Mouse (Mus musculus) right cerebral cortex, postnatal 25 days (tissue): ENCODE data around the gene Cpne5.

Experiments used
- DNase-seq: peaks from one replicate; pipeline ENCODE4 v3.0.0; 2022

Gene Cpne5

DNA sequence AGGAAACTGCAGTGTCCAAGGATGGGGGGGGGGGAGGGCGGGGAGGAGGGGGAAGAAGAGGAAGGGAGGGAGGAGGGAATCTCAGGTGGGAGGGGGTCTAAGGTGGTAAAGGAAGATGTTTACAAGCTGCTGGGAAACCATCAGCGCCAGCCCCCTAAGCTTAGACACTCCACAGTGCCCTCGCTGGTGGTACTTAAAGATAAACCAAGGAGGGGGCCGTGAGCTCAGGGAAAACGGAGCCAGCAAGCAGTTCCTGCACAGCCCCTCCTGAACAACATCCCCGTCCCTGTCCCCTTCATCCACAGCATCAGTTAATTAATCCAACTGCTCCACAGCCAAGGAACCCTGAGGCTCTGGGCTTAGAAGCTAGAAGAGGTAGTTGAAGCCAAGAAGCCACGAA, 38.1 kb downstream of the Cpne5 start:
- no peak for DNase-seq

DNA sequence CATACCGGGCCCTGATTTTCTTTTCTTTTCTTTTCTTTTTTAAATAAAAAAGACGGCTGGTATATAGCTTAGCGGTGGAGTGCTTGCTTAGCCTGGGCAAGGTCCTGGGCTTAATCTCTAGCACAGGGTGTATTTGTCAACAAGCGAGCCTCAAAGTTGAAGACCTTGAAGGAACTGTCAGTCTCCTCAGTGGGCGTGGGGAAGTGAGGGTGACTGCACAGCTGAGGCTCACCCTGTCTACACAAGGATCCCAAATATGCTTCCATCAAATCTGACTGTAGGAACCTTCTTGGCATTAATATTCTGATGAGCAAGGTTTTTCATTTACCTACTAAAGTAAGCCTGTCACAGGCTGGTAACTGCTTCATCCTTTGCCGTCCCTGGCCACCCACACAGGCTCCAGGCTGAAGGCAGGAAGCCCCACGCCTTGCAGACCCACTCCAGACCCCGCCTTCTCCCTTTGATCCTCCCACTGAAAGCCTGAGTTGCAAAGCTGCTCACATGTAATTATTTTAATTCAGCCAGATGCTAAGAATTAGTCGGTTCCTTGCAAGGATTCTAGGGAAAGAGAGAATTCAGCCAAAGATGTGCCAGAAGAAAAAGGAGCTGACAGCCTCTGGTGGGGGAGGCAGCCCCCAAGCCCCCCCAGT, 38.7 kb downstream of the Cpne5 start:
- DNase-seq: peak; percentile 48

DNA sequence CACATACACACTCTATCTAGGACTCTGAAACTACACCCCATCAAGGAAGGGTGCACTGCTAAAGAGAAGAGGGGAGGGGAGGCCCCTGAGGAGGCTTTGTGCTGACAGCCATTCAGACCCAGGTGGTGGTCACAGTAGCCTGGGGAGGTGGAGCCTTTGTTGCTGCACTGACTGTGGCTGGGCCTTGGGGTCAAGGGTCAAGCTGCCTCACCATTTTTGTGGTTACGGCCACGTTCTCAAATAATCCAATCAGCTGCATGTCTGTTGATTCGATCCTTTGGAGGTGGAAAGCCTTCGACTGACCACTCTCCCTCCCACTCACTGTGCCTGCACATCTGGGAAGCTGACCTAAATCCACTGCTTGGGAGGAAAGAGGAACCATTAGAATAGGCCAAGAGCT, 42.4 kb downstream of the Cpne5 start:
- DNase-seq: no peak

DNA sequence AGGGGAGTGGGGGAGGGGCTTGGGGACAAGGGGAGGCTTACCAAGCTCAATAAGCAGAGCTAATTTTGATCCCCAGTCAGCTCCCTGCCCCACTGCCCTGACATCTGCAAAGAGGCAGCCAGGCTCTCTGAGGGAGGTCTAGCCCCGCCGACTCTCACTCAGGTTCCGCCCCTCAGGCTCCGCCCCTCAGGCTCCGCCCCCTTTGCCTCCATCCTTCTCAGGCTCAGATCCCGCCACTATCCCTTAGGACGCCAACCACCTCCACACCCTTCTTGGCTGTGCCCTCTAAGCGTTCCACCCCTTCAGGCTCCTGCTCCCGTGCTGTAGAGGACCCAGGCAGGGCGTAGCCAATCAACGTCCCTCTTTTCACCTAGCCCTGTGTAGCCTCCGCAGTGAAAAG, 49.0 kb downstream of the Cpne5 start:
- no peak for DNase-seq

DNA sequence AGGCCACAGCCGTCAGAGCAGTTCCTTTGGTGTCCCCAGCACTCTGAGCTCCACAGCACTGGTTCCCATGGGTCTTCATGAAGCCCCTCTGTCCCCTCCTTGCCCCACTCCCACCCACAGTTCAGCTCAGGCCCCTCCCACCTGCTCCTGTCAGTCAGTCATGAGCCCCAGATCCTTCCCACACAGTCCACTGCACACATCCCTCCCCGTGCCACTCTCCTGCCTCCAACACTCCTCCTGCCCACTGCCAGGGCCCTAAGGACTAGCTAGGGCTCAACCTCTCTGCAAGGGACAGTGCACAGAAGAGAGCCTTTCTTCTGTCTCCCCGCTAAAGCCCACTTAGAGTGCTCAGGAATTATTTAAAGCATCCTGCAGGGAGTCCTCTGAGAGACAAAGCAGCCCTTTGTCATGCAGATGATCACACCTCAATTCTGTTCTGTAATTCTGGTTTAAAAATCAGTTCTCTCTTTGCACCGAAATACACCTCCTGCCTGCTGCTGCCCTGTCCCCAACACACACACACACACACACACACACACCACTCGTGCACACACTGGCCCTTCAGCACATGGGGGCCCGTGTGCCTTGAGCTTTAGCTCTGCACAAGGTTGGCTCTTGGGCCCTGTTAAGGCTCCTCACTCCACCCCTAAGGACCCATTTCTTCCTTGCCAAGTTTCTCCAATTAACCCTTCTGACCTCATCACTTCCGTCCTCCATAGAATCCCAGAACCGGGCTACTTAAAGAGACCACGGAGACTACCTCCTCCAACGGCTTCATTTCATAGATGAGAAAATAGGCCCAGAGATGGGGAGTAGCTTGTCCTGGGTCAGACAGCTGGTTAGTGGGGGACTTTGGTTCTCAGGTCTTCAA, 50.7 kb downstream of the Cpne5 start:
- no peak for DNase-seq

DNA sequence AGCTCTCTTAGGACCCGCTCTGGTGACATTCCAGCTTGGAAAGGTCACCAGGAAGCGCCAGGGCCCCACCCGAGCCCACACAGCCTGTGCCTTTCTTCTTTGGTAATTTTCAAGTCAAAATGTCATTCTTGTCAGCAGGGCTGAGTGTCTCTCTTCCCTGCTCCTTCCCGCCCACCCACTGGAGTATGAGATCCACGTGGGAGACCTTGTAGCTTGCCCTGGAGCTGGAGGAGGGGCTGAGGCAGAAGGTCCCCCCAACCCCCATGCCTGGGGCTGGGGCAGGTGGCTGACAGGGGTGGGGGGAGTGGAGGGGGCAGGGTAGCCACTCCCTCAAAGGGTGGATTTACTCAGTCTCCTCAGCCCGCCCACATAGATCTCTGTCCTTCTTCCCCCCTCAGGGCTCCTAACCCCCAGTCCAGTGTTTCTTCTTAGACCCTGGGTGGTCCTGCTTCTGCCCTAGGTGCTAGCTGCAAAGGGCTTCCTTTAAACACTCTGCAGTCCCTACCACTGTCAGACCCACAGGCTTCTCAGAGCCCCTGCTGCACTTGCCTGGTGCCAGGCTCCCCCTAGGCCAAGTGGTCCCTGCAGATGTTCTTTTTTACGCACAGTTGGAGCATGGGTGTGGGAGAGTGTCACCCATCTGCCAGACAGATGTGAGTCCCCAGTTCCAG, 52.5 kb downstream of the Cpne5 start:
- DNase-seq: no peak

DNA sequence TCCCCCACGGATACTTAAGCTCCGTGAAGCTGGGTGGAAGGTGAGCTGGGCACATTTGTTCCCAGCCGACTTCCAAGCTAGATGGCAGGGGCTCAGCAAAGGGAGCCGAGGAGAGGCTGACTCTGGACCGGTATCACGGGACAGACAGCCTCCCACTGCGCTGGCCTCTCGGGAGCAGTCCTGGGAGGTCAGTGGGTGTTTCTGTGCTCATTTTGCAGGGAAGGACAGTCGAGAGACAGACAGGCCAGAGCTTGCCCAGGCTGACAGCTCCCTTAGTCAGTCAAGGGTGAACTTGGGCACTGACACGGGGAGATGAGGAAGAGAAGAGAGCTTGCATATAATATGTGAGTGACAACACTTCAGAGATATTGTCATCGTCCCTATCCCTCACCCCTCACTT, 54.8 kb downstream of the Cpne5 start:
- no peak for DNase-seq

DNA sequence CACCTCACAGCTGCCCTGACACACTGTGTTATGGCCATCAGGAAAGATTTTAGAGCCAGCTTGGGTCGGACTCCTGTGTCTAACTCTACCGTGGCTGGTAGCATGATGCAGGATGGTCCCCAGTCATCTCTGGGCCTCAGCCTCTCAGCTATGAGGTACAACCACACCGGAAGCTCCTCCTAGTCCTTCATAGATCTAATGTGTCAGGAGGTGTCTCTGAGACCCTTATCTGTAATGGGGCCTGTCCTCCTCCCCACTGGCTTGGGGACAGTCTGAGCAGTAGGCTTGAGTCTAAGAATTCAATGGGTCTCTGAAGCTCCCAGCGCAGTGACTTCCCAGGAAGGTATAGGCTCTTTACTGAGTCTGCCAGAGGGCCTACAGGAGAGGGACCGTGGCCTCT, 56.2 kb downstream of the Cpne5 start:
- no peak for DNase-seq

DNA sequence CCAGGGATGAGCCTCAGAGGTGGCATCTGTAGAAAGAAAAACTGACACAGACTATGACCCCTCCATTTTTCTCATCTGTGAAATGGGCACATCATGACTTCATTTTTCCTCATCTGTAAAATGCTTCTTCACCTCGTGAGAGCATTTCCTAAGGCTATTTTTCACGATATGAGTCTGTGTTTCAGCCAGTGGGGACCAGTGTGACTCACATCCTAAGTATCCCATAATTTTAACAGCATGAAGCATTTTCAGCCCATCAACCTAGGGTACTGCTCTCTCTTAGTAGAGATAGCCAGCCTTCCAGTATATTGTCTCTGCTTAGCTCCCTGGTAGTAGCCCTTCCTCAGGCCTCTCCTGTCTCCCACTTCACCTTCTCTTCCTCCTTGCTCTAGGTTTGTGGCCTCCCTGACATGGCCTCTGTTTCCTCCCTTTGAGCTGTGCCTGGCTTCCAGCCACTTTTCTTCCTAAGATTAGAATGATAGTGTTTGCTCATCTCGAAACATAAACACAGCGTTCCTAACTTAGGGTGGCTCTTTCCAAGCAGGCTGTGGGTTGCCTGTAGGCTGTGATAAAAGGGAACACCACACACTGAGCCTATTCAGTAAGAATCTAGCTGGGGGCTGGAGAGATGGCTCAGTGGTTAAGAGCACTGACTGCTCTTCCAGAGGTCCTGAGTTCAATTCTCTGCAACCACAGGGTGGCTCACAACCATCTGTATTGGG, 57.4 kb downstream of the Cpne5 start:
- DNase-seq: peak; percentile 20

DNA sequence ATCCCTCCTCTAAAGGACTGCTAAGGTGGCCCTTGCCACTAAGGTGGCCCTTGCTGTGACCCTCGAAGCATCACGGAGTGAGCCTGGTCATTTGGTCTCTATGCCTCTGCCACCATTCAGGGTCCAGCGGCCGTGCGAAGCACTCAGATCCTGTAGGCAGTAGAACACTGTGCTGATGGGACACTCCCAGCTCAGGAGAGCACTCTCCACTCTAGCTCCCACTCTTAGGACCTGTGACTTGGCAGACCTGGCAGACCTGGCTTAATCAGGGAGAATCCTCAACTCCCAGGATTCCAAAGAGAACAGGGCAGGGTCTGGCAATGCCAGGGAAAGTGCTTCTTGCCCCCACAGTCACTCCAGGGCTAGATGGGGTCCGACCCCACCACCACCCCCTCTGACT, 58.0 kb downstream of the Cpne5 start:
- DNase-seq: no peak

DNA sequence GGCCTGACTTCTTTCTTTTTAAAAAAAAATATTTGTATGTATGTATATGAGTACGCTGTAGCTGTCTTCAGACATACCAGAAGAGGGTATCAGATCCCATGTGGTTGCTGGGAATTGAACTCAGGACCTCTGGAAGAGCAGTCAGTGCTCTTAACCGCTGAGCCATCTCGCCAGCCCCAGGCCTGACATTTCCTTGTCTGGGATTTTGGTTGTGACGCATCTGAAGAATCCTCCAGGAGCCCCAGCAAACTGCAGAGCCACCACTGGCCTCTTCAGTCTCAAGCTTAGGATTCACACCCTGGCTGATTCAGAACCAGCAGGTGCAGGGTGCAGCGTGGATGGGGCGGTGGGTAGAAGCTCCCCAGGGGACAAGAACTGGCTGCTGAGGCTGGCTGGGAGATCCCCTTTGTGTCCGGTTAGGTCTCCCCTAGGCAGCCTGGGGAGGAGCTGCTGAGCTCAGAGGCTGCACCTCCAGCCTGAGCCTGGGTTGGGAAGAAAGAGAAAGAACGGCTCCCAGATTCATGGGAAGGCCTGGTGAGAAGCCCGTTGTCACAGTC, 59.4 kb downstream of the Cpne5 start:
- DNase-seq: no peak

DNA sequence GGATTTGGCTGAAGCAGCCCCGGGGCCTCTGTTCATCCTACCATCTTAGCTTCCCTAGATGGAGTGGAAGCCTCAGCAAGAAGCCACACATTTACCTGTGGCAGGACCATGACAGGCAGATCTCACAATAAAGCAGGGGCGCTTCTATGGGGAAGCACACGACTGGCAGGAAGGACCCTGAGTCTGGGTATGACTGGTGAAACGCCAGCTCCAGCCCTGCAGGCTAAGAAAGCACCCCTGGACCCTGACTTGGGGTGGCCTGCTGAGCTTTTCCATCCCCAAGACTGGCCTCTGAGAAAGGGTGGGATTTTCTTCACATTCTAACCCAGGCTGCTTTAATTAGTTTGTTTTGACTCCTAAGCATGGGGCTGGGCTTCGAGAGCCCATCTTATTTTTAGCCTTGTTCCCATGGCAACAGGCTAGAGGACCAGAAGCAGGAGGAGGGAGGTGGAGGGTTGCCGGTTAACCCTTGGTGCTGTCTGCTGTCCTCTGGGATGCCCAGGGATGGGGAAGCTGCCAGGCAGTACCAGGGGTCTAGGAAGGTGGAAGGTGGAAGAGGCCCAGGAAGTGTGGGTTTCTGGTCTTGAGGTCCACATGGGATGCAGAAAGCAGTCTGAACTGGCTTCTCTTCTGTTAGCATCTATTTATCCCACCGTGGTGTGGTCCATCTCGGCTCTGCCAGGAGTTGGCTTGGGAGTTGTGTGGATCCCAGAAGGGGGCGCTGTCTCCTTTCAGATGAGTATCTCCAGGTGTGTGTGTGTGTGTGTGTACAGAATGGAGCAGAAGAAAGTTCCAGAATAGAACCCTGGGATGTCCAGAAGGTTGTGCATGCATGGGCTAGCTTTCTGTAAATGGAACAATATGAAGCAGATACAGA, 61.3 kb downstream of the Cpne5 start:
- DNase-seq: peak; percentile 82

DNA sequence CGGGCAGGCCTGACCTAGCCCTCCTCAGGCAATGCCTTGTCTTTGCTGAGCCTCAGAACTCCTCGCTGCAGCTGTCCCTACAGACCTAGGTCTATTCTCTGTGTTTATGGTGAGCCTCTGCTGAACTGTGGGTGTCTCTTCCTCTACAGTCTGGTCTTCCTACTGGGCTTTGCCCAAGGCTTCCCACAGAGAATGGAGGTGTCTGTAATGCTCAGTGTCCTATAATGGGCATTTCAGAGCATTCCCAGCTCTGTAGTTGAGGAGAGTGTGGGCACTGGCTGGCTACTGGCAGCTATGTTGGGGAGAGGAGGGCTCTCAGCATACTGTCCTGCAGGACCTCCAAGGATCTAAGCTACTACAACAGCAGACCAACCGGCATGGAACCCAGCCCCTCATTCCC, 62.3 kb downstream of the Cpne5 start:
- DNase-seq: peak; percentile 39

DNA sequence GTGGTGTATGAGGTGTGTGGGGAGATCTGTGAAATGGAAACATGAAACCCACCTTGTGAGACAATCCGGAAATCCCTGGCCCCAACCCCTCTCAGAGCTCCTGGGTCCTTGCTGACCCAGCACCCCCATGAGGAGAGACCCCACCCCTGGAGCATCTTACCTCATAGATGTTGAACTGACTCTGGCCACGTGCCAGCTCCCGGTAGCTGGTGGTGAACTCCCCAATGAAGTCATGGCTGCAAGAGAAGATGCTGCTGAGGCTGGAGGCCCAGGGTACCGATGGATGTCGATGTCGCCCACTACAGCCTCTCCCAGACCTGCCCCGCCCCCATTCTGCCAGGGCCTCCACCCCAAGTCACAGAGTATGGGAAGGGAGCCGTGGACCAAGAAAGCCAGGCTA, 64.8 kb downstream of the Cpne5 start:
- DNase-seq: no peak

DNA sequence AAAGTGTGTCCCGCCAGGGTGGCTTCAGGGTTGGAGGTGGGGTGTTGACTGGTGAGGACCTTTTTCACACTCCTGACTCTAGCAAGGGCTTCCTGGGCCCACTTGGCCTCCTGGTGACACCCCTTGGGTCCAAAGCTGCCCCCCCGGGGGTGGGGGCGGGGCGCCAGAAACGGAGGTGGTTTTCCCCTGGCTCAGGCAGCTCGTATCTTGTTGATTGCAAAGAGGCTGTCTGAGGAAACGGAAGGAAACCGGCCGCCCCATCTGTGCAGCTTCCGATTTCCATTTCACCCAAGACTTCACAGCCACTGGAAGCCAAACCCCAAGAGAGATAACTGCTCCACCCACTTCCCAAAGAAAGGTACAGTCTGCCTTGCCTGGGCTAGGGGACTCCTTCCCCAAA, 65.9 kb downstream of the Cpne5 start:
- no peak for DNase-seq

DNA sequence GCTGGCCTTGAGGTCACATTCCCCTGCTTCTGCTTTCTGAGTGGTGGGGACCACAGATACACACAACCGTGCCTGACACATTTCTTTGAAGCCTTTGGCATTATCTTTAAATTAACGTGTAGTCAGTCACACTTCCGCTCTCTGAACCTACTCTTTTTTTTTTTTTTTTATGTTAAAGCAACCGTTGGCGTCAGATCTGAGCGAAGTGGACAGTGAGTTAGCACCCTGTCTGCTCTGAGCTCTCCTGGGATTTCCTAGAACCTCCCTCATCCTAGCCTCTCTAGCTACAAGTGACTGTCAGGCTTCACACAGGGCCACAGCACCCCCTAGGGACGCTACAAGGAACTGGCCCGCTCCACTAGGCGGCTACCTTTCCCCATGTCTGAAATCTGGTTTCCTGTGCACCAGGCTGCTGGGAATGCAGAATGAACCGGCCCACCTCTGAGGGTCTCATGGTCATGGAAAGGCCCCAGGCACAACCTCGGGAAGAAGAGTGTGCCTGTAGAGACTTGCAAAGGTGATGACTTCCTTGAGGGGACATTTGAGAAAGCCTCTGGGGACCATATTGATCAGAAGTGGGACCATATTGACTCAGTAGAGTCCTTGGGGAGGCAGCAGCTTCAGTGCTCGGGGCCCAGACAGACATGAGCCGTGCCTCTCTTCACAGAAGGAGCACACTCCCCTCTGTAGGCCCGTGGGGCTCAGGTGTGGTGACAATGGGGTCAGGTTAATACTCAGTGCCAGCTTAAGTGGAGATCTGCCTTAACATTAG, 66.8 kb downstream of the Cpne5 start:
- DNase-seq: peak; percentile 81

DNA sequence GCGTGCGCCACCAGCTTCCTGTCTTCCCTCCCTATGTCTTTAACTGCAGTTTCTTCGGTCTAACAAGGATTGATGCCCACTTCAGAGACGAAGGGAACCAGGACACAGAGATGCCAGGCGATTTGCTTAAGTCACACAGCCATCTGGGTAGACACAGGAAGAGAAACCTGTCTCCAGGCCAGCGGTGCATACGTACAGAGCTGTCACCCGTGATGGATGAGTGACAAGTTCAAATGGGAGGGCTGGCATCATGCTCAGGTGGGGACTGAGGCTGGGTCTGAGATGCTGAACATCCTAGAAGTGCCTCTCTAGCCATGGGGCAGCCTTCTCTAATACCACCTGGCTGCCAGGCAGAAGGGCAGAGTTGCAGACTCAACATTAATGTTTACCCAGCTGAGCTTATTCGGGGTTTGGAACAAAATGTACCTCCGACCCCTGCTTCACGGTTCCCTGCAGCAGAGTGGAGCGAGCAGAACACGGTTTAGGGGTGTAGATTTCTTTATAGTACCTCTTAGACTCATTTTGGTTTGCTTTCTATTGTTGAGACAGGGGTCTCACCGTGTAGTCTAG, 67.5 kb downstream of the Cpne5 start:
- no peak for DNase-seq

DNA sequence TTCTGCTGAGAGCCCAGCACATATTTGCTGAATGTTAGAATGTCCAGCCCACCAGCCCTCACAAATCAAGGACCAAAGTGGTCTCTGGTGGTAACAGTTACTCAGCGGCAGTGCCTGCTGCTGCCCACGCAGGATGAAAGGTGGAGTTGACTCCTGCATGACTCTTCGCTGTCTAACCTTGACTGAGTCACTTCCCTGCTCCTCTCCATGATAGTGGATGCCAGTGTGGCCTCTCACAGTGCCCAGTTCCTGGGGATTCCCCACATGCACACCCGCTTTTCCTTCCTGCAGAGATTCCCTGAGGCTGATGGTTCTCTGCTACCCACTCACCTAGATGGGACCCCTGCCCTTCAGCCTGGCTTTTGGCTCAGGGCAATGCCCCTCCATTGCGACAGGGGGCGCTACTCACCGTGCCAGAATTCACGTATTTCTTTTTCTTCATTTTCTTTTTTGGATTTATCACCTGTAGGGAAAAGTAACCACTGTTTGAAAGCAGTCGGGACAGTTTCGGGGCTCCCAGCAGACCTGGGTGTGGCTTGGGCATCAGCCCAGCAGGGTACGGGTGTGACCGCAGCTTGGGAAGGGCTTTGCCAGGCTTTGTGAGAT, 68.9 kb downstream of the Cpne5 start:
- DNase-seq: no peak

DNA sequence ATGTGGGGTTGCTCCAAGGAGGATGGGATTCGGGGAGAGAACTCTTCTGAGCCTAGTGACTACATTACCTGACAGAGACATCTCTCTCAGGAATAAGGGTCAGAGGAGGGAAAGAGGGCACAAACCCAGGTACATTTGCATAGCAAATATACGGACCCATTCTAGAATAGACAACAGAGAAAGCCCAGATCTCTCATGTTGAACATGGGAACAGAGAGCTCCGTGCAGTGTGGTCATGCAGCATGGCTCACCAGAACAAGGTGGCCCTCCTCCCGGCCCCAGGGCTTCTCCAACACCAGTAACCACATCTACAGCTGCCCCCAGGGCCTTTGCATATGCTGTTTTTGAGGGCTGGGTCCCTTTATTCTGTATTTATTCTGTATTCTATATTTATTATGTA, 69.5 kb downstream of the Cpne5 start:
- no peak for DNase-seq

DNA sequence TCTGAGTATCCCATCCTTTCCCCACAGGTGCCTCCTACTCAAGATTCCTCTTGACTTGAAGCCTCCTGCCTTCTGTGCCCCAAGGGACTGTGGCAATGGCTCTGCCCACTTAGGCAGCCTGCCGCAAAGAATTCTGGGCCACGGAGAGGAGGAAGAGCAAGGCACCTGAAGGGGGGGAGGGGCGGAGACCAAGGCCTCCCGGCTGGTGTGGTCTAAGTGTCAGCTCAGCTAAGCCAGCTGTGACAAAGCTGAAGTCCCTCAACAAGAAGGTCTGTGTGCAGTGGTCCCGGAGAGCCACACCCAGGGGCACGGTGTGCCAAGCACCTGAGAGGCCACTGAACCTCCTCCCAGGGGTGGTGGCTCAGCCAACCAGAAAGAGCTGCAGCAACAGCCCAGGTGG, 70.6 kb downstream of the Cpne5 start:
- no peak for DNase-seq
